Mouse (Mus musculus): ENCODE measurements around the gene Rhoh.

Rhoh gene

GRCm38 (mm10) chr5:65895121-65895692 is 34.2 kb downstream of the Rhoh start:
- no peak for DNase-seq (ENCODE audit: low spot score in 2 of 2)

DNA sequence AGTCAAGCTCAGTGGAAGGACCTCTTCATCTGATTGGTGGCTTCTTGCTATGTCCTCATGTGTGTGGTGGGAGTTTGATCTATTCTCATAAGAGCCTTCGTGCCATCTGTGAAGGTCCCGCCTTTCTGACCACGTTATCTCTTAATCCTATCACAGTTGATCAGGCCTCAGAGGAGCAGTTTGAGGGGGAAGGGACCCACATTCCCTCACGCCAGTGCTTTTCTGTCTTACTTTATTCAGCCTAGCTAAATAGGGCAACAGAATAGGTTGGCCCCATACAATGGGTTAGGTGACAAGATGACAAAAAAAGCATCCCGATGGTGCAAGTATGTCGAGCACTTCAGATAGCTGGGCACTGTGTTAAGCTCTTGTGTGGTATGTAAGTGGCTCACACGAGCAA is 34.8 kb downstream of the Rhoh start:
- DNase-seq (ENCODE audit: low spot score in 2 of 2), result no peak

DNA sequence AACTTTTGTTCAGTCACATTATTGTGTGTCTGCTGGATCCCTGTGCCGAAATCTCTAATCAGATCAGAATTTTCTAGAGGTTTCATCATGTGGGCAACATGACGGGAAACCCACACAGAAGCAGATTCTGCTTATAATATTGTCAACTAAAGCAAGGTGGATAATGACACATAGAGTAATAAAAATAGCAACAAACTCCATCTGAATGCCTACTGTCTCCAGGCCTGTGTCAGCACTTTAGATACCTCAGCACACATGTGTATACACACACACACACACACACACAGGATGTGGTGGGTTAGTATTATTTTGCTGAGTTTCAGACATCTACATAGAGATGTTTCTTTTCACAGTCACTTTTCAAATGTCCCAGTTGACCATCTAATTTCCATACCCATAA is 36.7 kb downstream of the Rhoh start:
- no peak for DNase-seq (ENCODE audit: low spot score in 2 of 2)

- DNase-seq (ENCODE audit: low spot score in 2 of 2), result no peak
These were observed 37.7 kb downstream of the Rhoh start for GRCm38 (mm10) chr5:65898683-65899082.

DNA sequence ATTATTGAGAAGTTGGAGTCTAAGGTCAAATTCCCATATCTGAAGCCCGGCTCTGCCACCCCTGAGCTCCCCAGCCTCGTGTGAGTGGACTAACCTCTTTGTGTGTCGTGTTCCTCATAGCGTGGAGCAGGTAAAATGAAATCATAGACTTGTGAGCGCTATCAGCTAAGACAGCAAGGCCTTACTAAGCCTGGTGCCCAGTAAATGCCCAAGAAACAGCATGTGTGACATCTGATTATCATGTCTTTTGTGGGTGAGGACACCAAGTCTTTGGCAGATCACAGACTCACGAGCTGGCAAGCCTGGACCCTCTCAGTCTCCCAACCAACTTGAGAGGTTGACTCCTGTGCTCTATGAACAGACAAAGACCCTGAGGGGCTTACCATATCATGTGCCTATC is 39.1 kb downstream of the Rhoh start:
- no peak for DNase-seq (ENCODE audit: low spot score in 2 of 2)

- DNase-seq (ENCODE audit: low spot score in 2 of 2), result no peak
These were observed 39.9 kb downstream of the Rhoh start for GRCm38 (mm10) chr5:65900862-65901265.

DNA sequence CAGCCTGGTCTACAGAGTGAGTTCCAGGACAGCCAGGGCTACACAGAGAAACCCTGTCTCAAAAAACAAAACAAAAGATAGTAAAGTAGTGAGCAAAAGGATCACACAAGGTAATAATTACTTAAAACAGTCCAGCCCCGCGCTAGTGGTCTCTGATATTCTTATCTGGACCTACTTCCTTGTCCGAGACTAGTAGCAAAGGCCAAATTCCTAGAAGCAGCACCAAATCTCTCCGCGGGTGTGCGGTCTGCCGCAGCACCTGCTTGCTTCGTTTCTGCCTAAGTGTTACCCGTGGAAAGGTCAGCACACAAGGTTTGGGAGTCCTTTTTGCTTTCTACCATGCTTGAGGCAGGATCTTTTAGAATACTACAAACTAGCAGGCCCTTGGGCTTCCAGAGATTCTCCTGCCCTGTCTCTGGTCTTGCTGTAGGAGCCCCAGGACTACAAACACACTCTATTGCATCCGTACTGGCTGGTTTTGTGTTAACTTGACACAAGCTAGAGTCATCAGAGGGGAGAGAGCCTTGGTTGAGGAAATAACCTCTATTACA is 40.9 kb downstream of the Rhoh start:
- DNase-seq (ENCODE audit: low spot score in 2 of 2), result no peak

GRCm38 (mm10) chr5:65902811-65903210 is 41.8 kb downstream of the Rhoh start:
- DNase-seq (ENCODE audit: low spot score in 2 of 2), result no peak

DNA sequence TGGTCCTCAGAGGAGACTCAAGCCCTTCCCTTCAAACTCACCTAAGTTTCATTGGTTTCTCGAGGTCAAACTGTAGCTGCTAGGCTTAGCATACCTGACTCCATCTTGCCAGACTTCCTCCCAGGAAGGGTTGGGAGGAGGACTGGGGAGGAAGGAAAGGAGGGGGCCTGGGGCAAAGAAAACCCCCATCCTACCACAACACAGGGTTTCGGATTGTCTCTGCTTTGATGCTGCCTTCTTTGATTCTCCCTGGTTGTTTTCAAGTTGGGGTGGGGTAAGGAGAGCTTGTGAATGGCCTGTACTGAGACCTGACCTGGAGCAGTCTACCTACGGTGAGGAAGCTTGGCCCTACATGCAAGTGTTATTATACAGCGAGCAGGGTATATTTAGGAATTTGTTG is 43.5 kb downstream of the Rhoh start:
- DNase-seq (ENCODE audit: low spot score in 2 of 2), result no peak

DNA sequence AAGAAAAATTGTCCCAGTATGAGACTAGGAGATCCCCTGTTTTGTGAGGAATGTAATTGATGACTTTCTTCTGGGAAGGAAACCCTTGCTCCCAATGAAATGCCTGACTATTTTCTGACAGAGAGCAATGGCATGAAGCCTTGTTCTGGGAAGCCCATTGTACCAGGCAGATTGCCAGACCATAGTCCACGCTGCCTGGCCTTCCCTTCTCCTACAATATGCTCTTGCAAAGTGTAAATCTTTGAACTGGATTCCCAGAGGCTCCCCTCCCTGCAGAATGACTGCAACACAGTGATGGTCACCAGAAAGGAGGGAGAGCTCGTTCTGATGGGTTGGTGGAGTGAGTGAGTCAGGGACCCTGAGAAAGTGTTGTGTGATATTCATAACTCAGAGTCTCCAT is 47.7 kb downstream of the Rhoh start:
- no peak for DNase-seq (ENCODE audit: low spot score in 2 of 2)

DNA sequence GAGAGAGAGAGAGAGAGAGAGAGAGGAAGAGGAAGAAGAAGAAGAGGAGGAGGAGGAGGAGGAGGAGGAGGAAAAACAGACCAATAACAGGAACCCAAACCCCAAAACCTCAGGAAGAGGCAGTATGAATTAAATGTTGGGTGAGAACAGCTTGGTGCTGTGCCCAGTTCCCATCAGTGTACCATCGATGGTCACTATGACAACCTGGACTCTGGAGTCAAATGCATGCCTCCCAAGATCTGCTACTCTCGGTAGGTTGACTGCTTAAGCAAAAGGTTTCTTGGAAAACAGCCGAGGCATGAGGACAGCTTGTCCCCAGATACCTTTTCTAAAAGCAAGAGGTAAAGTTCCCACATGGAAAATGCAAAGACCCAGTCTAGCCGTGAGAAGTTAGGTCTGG is 48.3 kb downstream of the Rhoh start:
- DNase-seq (ENCODE audit: low spot score in 2 of 2), result no peak

GRCm38 (mm10) chr5:65910398-65910797 is 49.4 kb downstream of the Rhoh start:
- DNase-seq (ENCODE audit: low spot score in 2 of 2), result no peak

DNA sequence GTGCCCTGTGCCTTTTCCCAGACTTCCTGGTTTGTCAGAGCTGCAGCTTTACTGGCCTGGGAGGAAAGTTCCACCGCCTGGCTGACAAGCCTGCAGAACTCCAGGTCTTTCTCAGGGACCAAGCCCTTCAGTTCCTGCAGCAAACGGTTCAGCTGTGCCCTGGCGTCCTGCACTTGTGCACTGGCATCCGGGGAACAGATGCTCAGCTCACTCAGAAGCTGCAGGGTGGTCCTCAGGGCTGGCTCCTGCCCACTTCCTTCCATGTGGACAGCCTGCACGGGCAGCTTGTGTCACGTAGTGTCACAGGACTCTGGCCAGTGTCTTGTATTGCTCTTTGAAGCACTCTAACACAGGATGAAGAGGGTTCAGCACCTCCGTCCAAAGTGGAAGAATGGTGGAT is 50.7 kb downstream of the Rhoh start:
- DNase-seq (ENCODE audit: low spot score in 2 of 2), result no peak

DNA sequence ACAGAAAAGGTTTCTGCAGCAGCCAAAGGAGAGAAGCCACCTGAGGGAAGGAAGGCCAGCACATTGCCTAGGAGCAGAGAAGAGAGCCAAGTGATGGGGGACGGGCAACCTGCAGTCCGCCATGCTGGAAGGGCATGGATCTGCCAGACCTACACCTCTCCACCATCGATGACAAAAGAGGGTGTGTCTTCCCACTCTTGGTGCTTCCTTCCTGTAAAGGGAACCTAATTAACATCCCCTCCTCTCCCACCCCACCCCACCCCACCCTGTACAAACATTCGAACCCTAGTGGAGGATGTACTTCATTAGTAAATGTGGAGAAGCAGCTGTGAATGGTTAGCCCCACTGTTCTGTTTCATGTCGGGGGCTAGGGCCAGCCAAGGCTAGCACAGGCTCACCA is 51.2 kb downstream of the Rhoh start:
- no peak for DNase-seq (ENCODE audit: low spot score in 2 of 2)

GRCm38 (mm10) chr5:65913126-65913525 is 52.1 kb downstream of the Rhoh start:
- no peak for DNase-seq (ENCODE audit: low spot score in 2 of 2)

DNA sequence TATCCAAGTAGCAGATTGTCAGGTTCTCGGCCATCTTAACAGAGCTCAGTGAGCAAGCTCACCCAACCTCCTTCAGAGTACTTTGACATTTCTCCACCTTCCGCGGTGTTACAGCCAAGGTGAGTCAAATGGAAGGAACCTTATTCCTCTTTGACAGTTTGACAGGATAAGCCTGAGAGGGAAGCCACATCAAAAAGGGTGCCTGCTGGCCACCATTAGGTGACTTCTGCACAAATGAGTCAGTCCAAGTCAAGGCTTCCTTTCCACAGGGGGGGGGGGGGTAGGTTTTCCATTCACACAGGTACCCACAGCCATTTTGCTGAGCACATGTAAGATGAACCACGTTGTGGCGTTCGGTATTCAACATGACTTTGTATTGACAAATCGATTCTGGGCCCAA is 53.3 kb downstream of the Rhoh start:
- no peak for DNase-seq (ENCODE audit: low spot score in 2 of 2)

GRCm38 (mm10) chr5:65916930-65917329 is 55.9 kb downstream of the Rhoh start:
- no peak for DNase-seq (ENCODE audit: low spot score in 2 of 2)

DNA sequence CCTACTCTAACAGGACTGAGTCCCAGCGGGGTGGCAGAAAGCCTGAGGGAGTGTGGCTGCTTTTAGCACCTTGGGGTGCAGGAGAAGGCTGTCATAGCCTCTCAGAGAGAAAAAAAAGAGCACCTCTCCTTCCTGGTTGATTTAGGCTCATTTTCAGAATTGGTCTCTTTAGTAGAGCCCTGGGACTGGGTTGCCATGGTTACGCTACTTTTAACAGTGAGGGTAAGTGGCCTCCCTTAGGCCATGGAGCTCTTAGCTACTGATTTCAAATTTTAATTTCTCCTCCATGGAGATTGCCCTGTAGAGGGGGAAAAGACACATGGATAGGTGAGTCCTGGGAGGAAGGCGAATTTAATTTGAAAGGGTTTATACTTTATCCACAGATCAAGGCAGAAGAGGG is 57.6 kb downstream of the Rhoh start:
- no peak for DNase-seq (ENCODE audit: low spot score in 2 of 2)

DNA sequence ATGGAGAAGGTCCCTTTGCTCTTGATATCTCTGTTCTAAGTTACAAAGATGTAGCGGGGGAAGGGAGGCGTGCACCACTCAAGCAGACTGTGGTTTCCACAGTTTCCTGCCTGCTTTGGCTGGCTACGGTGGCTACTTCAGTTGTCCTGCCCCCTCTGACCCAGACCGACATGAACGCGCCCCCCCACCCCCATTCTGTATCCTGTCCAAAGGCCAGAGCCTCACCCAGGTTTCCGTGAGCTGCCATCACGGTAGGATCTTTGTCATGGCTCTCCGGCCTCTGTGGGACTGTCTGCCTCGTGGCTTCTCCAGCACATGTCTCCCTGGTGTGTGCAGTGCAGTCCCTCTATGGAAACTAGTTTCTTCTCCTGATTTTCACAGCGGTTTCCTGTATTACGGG is 58.3 kb downstream of the Rhoh start:
- DNase-seq (ENCODE audit: low spot score in 2 of 2), result no peak

GRCm38 (mm10) chr5:65919904-65920303 is 58.9 kb downstream of the Rhoh start:
- DNase-seq (ENCODE audit: low spot score in 2 of 2), result no peak

GRCm38 (mm10) chr5:65920701-65921426 is 59.9 kb downstream of the Rhoh start:
- no peak for DNase-seq (ENCODE audit: low spot score in 2 of 2)

DNA sequence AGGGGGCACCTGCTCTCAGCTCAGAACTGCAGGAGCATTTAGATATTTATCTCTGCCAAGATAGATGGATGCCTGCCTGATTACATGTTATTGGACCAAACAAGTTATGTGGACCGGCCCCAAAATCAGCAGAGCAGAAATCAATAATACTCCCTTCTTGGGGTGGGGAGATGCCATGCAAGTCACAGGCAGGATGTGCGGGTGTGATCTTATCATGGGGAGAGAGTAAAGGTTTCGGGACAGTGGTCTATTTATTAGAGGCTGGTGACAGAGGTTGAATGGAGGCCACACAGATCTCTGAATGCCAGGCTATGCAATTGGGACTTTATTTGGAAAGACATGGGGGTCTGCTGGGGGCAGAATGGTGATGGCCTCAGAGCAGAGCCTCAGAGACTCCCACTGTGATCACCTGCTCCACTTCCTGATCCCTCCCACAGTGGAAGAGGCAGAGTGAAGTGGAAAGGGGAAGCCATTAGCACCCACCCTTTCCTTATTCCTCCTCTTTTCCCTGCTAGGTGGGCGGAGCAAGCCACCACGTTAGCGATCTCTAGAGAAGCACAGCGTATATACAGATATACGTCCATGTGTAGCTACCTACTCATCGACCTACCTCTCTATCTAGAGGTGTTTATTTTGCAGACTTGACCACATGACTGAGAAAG is 60.6 kb downstream of the Rhoh start:
- no peak for DNase-seq (ENCODE audit: low spot score in 2 of 2)

DNA sequence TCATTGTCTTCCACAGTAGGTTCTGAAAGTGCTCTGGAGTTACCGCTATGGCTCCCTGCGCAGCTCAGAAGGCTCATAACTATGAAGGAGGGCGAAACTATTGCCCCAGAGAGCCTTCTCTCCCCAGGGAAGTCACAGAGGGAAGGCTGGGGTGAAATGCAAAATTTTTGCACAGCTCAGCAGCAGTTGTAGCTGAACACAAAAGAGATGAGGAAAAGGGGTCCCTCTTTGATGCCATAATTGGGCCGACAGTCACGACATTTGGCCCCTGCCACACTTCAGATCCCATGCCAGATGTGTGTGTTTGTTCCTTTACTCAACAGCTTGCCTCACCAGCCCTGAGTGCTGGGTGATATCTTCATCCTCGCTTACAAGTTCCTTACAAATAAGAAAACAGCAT is 65.7 kb downstream of the Rhoh start:
- no peak for DNase-seq (ENCODE audit: low spot score in 2 of 2)
